Mouse (Mus musculus): ENCODE data around the gene Tsfm. TPM values are rescaled to one million over a fixed set of nuclear protein-coding genes. Genes with fewer than 3 reads are reported as not detected.
A peak's percentile ranks its signal among the peaks of the same experiment; 100 is the strongest.

Gene Tsfm
- polyA plus RNA-seq, 1 experiment from 2014 or later = 110 TPM

DNA sequence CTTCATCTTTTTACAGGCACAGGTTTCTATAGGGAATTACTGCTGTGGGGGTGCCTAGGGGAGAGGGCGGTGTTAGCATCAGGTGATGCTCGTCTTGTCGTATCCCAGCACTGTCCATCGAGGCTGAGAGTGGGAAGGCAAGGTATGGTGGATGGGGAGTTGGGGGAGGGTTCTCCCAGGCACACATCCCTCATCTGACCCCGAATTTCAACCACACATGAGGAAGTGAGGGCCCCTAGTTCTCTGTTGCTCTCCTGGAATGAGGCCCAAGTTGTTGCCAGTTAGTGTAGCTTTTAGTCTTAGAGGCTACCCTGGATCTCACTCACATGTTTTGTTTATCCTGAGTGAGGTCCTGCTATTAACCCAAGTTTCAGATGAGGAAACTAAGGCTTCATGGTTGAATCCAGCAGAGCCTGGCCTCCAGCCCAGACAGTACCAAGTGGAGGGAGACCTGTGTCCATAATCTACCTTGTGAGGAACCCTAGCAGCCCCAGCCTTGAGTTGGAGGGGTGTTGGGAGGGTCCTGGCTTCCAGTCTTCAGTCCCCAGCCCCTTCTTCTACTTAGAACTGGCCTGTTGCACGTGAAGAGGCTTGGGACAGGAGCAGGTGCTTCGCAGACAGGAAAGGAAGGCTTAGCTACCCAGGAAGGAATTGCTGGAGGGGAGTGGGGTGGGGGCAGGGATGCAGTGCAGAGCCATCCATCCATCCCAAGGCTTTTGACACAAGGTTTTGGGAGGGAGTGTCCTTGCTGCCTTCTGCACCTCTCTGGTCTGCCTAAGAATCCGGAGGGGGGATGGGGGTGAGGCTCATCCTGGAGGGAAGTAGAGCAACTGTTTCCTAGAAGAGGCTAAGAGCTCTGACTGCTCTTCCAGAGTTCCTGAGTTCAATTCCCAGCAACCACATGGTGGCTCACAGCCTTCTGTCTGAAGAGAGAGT is 43.2 kb downstream of the Tsfm start:
- no peak overlapping the region for H3K4me3 ChIP-seq
- 63% methylated on average over 8 of the region's 8 CpGs for WGBS
- no peaks in the 10 kb centered on the region for H3K27me3 ChIP-seq (ENCODE audit: poor library complexity, severe bottlenecking)
- H3K4me1 ChIP-seq = peaks cover 81% of the 10 kb centered on the region
- H3K27ac ChIP-seq = 0 out of 2 replicates have a peak overlapping the region, but pooled peaks have one; percentile 62
- no peak for DNase-seq (ENCODE audit: extremely low spot score, low spot score)
- peaks cover 56% of the 10 kb centered on the region for H3K36me3 ChIP-seq (replicated peaks)
- no peaks in the 10 kb centered on the region for H3K9me3 ChIP-seq

DNA sequence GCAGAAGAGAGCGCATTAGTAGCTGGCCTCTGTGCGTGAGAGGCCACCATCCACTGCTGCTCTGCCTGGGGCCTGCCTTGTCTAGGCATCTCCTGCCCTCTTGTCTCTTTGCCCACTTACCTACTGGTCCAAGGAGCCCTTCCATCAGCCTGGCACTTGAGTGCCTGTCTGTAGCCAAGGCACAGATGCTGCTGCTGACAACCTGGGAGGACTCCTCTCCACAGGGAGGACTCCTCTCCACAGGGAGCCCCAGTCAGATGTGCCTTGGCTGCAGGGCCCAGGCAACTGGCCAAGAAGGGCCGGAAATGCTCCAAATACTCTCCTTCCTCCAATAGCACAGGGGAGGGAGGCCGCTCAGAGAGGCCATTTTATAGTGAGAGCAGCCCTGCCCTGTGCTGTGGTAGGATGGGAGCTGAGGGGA is 44.1 kb downstream of the Tsfm start:
- H3K36me3 ChIP-seq (replicated peaks) = peaks cover 49% of the 10 kb centered on the region
- no peaks in the 10 kb centered on the region for H3K27me3 ChIP-seq (ENCODE audit: poor library complexity, severe bottlenecking)
- 71% methylated on average over 4 of the region's 4 CpGs for WGBS
- peaks cover 90% of the 10 kb centered on the region for H3K4me1 ChIP-seq
- H3K4me3 ChIP-seq = 0 out of 2 replicates have a peak overlapping the region, but pooled peaks have one; percentile 4
- no peak for DNase-seq (ENCODE audit: extremely low spot score, low spot score)
- no peaks in the 10 kb centered on the region for H3K9me3 ChIP-seq
- peak overlapping the region; percentile 62 for H3K27ac ChIP-seq

DNA sequence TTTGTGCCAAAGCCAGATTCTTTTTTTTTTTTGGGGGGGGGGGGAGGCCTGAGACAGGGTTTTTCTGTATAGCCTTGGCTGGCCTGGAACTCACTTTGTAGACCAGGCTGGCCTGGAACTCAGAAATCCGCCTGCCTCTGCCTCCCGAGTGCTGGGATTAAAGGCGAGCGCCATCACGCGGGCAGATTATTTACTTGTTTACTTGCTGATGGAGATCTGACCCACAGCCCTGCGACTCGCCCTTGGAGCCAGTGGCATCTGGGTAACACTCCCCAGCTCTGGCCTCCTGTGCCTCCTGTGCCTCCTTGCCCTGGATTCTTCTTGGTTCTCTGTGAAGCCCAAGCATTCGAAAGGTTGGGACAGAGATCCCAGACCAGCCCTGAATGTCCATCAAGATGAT is 45.1 kb downstream of the Tsfm start:
- no peak overlapping the region for H3K4me3 ChIP-seq
- H3K36me3 ChIP-seq (replicated peaks) = peaks cover 43% of the 10 kb centered on the region
- H3K27me3 ChIP-seq (ENCODE audit: poor library complexity, severe bottlenecking) = no peaks in the 10 kb centered on the region
- WGBS = 95% methylated on average over 9 of the region's 9 CpGs
- H3K9me3 ChIP-seq = no peaks in the 10 kb centered on the region
- H3K27ac ChIP-seq = no peak overlapping the region
- H3K4me1 ChIP-seq = peaks cover 93% of the 10 kb centered on the region
- DNase-seq (ENCODE audit: extremely low spot score, low spot score) = no peak

DNA sequence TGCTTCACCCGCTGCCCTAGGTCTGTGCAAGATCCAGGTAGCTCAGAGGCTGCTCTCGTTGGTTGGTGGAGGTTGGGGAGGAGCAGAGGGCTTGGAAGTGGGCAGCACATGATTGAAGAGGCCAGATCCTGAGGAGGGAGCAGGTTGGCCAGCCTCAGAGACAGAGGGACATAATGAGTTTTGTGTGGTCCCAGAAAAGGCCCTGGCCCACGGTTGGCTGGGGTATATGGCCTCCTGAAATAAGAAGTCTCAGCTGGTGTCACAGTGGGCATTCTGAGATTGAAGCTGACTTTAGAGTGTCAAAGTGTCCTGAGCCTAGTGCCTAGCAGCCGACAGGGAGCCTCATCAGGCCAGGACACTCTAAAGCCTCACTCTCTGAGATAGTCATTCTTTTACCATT is 45.5 kb downstream of the Tsfm start:
- Histone ChIP-seq H3K4me3 (0 out of 2 replicates have a peak overlapping the region, but pooled peaks have one; percentile 5), H3K36me3 (replicated peaks) (peaks cover 43% of the 10 kb centered on the region), H3K27ac (peak overlapping the region; percentile 45), H3K9me3 (no peaks in the 10 kb centered on the region), H3K27me3 (ENCODE audit: poor library complexity, severe bottlenecking) (no peaks in the 10 kb centered on the region), H3K4me1 (peaks cover 93% of the 10 kb centered on the region)
- DNase-seq (ENCODE audit: extremely low spot score, low spot score) = no peak
- 94% methylated on average over 4 of the region's 4 CpGs for WGBS

DNA sequence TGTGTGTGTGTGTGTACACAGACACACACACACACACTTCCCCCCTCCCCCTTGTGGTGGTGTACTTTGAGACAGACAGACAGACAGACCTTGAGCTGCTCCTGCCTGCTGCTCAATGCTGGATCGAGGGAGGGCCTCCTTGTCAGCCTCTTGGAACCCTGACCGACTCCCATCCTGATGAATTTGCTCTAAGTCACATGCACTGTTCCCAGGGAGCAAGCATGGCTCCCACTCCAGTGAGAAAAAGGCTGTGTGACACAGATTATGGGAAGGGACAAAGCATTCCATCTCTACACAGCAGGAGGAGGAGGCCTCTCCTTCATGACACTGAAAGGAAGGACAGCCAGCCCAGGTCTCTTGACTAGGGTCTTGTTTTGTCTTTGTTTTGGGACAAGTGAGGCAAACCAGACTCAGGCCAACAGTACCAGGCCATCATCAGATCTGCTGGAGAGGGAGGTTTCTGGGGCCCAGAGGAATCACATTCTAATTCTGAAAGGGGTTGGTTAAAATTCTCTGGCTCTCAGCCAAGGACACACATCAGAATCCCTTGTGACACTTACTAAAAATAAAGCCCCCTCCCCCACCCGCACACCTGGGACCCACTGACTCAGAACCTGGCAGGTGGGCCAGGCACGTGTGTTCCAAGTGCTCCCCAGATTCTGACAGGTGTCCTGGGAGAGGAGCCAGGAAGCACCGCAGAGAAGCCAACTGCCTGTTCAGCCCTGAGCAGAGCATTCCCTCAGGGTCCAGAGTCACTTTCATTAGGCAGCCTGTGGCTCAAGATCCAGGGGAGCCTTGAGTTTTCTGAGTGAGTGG is 46.2 kb downstream of the Tsfm start:
- DNase-seq (ENCODE audit: extremely low spot score, low spot score) = no peak
- Histone ChIP-seq H3K4me3 (peak overlapping the region; percentile 5; the same call in 1 of the 2 replicates), H3K27me3 (ENCODE audit: poor library complexity, severe bottlenecking) (no peaks in the 10 kb centered on the region), H3K27ac (peak overlapping the region; percentile 45), H3K4me1 (peaks cover 95% of the 10 kb centered on the region), H3K36me3 (replicated peaks) (peaks cover 43% of the 10 kb centered on the region), H3K9me3 (no peaks in the 10 kb centered on the region)
- 65% methylated on average over 5 of the region's 5 CpGs for WGBS

DNA sequence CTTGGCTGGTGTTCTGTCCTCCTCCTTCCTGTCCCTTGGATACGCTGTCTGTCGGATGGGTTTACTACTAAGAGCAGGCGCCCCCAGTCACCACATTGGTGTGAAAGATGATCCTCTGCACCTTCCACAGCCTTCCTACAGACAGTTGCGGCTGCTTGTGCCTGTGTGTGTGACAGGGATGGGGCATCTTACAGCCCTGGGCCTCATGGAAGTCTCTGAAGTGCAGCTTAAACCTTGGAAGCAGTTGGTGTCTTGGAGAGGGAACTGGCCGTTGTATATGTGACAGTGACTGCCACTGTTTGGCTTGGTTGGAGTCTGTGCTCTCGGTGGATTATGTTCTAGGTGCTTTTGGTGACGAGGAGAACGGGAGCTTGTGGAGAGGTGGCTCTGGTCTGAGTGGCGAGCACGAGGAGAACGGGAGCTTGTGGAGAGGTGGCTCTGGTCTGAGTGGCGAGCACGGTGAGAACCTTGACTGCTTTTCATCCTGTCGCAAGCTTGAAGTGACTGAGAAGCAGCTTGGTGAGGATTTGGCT is 47.4 kb downstream of the Tsfm start:
- H3K27ac ChIP-seq = peak overlapping the region; percentile 51; the same call in 1 of the 2 replicates

DNA sequence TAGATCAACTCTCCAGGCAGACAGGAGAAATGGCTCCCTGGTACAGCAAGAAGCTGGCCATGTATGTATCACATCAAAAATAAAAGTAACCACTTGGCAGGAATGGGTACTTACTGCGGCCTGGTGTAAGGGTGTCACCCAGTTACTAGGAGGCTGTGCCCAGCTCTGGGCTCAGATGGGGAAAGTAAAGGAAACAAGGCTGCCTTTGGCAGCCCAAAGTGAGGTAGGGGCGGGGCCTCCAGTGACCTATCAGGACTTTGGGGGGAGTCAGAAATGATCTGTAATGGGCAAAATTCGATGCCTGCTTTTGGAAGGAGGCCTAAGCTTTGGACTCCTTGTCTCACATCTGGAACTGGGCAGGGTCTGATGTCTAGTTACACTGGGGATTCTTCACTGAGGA is 48.9 kb downstream of the Tsfm start:
- Histone ChIP-seq H3K27ac (no peak overlapping the region), H3K4me1 (peaks cover 85% of the 10 kb centered on the region), H3K27me3 (ENCODE audit: poor library complexity, severe bottlenecking) (no peaks in the 10 kb centered on the region), H3K36me3 (replicated peaks) (peaks cover 37% of the 10 kb centered on the region), H3K9me3 (no peaks in the 10 kb centered on the region), H3K4me3 (peak overlapping the region; percentile 23; the same call in 1 of the 2 replicates)
- no peak for DNase-seq (ENCODE audit: extremely low spot score, low spot score)
- 64% methylated on average over 3 of the region's 3 CpGs for WGBS

More for the DNA sequence above, 47.4 kb downstream of the Tsfm start:
- Histone ChIP-seq H3K36me3 (replicated peaks) (peaks cover 38% of the 10 kb centered on the region), H3K9me3 (no peaks in the 10 kb centered on the region), H3K27me3 (ENCODE audit: poor library complexity, severe bottlenecking) (no peaks in the 10 kb centered on the region), H3K4me1 (peaks cover 85% of the 10 kb centered on the region), H3K4me3 (peak overlapping the region; percentile 19; the same call in 1 of the 2 replicates)
- 73% methylated on average over 14 of the region's 14 CpGs for WGBS
- no peak for DNase-seq (ENCODE audit: extremely low spot score, low spot score)

DNA sequence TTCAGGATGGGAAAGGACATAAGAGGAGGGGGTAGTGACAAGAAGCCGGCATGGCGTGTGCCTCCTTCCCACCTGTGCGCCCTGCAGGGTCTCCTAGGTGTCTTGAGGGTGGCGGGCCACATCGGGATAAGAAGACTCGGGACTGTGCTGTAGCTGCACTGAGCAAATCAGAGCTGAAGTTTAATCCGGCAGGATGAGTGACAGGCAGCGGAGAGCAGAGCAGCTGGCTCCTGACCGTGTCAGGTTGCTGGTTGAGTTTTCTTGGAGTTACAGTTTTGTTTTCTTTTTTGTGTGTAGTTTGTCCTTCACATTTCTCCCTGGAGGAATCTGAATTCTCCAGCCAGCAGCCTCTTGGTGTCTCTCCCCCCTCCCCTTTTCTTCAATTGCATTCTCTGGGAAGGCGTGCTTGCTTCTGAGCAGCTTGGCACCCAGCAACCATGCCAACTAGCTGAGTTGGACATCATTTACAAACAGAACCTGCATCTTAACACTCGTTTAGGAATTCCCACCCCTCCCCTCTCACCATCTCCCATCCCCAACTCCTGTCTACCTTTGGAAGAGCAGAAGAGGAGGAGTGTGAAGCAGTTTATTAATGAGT is 49.6 kb downstream of the Tsfm start:
- no peaks in the 10 kb centered on the region for H3K27me3 ChIP-seq (ENCODE audit: poor library complexity, severe bottlenecking)
- H3K4me3 ChIP-seq = peak overlapping the region; percentile 99
- no peaks in the 10 kb centered on the region for H3K9me3 ChIP-seq
- peaks cover 30% of the 10 kb centered on the region for H3K36me3 ChIP-seq (replicated peaks)
- 6% methylated on average over 11 of the region's 11 CpGs for WGBS
- DNase-seq (ENCODE audit: extremely low spot score, low spot score) = no peak
- peaks cover 80% of the 10 kb centered on the region for H3K4me1 ChIP-seq
- peak overlapping the region; percentile 99 for H3K27ac ChIP-seq

DNA sequence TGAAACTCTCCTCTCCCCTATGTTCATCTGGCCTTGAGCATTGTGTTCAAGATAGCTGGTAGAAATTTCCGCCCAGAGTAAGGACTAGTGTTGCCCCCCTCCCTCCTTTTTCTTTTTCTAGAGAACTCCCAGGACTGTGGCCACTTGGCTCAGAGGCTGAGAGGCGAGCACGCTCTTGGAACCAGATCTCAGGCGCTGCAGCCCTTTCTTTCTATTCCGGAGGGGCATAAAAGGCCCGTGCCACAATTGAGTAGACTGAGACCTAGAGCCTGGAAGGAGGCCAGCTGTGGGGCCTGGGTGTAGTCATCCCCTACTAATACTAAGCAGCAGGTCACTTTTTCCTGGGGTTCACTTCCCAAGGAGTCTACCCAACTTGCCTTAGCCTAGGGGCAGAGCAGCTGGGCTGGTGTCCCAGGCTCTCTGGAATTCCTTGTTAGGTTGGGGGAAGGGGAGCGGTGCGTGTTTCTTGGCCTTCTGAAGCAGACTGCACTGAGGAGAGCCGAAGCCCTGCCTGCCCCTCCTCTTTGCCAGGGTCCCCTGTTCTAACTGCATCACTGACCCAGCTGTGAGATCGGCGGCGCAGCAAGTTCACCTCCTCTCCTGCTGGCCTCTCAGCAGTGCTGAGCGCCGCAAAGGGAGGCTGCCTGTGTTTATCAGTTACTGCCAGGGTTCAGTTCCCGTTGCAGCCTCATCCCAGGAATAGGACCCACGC is 50.3 kb downstream of the Tsfm start:
- 1% methylated on average over 16 of the region's 16 CpGs for WGBS
- Histone ChIP-seq H3K4me1 (peaks cover 75% of the 10 kb centered on the region), H3K9me3 (no peaks in the 10 kb centered on the region), H3K36me3 (replicated peaks) (peaks cover 30% of the 10 kb centered on the region), H3K4me3 (peak overlapping the region; percentile 99), H3K27me3 (ENCODE audit: poor library complexity, severe bottlenecking) (0 out of 2 replicates have a peak, but pooled peaks cover under 1% of the 10 kb centered on the region), H3K27ac (peak overlapping the region; percentile 99)
- DNase-seq (ENCODE audit: extremely low spot score, low spot score) = peak; percentile 65

DNA sequence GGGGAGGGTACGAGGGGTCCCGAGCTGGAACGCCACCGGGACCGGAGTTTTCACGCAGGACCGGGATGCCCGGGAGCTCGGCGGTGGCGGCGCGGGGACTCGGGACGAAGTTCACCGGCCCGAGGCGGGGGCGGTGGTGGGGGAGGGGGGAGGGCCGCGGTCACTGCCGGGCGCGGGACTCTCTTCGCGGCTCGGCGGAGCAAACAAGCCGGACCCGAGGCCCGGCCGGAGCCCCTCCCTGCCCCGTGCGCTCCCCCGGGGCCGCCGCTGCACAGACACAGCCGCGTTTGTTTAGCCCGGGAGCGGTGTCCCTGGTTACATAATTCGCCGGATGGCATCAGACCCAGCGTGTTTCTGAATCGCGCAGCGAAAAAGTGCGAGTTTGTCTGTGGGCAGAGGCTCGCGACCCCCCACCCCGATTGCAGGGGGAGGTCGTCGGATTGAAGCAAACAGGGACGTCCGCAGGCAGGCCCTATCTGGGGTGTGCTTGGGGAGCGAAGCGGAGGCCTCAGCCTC is 50.9 kb downstream of the Tsfm start:
- Histone ChIP-seq H3K27ac (peak overlapping the region; percentile 99), H3K4me1 (peaks cover 68% of the 10 kb centered on the region), H3K4me3 (peak overlapping the region; percentile 99), H3K36me3 (replicated peaks) (peaks cover 24% of the 10 kb centered on the region), H3K9me3 (no peaks in the 10 kb centered on the region), H3K27me3 (ENCODE audit: poor library complexity, severe bottlenecking) (0 out of 2 replicates have a peak, but pooled peaks cover 3% of the 10 kb centered on the region)
- DNase-seq (ENCODE audit: extremely low spot score, low spot score) = peak; percentile 51
- under 1% methylated on average over 57 of the region's 57 CpGs for WGBS

DNA sequence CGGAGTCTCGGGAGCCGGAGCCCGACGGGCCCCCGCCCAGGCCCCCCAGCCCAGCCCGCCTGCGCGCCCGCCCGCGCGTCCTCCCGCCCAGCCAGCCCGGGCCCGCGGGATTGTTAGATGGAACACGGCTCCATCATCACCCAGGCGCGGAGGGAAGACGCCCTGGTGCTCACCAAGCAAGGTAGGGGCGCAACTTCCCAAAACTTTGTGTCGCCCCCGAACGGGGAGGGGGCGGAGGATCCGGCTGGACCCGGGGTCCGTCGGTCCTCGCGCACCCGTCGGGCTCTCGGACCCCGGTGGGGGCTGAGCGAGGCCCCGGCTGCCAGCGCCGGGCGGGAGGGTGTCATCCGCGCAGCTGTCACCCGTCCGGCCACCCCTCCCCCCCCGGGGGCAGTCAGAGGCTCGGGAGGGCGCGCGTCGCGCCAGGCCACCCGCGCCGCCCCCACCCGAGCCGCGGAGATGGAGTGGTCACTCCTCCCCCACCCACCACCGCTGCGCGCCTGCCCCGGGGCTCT is 51.5 kb downstream of the Tsfm start:
- Histone ChIP-seq H3K9me3 (no peaks in the 10 kb centered on the region), H3K36me3 (replicated peaks) (peaks cover 19% of the 10 kb centered on the region), H3K4me3 (peak overlapping the region; percentile 99), H3K4me1 (peaks cover 63% of the 10 kb centered on the region), H3K27ac (peak overlapping the region; percentile 99), H3K27me3 (ENCODE audit: poor library complexity, severe bottlenecking) (0 out of 2 replicates have a peak, but pooled peaks cover 3% of the 10 kb centered on the region)
- WGBS = under 1% methylated on average over 49 of the region's 62 CpGs
- peak; percentile 46 for DNase-seq (ENCODE audit: extremely low spot score, low spot score)
